Mouse (Mus musculus): ENCODE data around the gene Cog2. TPM values are rescaled to one million over a fixed set of nuclear protein-coding genes. Genes with fewer than 3 reads are reported as not detected.

Cog2 gene
- total and polyA plus RNA-seq, 3 experiments, result 11.5 to 28.4 (median 25.9) TPM

DNA sequence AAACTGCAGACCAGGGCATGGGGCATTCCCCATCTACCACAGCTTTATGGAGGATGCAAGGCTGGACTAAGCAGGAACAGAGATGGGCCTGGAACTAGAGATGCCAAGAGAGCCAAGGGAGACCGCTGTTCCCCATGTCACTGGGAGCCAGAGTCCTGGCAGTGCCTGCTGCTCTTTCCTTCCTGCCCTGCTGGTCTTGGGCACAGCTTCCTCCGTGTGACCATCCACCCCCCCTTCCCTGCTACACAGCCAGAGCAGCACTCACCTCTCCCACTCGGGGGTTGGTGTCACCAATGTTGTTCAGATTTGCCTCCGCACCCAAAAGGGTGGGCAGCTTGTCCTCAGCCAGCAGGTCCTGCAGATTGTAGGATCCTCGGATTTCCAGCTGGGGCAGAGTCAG is 36.9 kb downstream of the Cog2 start:
- WGBS, result 41% methylated on average over 5 of the region's 5 CpGs
- Histone ChIP-seq H3K27me3 (ENCODE audit: control insufficient read depth, insufficient read depth, low read length) (no peaks in the 10 kb centered on the region), H3K27ac (no peak overlapping the region), H3K79me2 (replicated peaks; ENCODE audit: control insufficient read depth, insufficient read depth, low read length) (no peaks in the 10 kb centered on the region), H3K9ac (ENCODE audit: low read depth, low read length) (no peak overlapping the region), H3K36me3 (ENCODE audit: control insufficient read depth, insufficient read depth, low read length) (no peaks in the 10 kb centered on the region), H3K4me3 (no peak overlapping the region), H3K4me1 (ENCODE audit: control insufficient read depth, insufficient read depth, low read length) (no peaks in the 10 kb centered on the region)
- no peak for TF ChIP-seq CTCF (IDR thresholded peaks at IDR 0.05)
- no peak for TF ChIP-seq EP300 (IDR thresholded peaks at IDR 0.05; ENCODE audit: insufficient read depth, low read depth, low read length)
- no peak for TF ChIP-seq POLR2A (IDR thresholded peaks at IDR 0.05; ENCODE audit: insufficient read depth, low read depth, low read length)
- DNase-seq, result no peak
- intact Hi-C loops (cut with DNase I), result no loop called here

DNA sequence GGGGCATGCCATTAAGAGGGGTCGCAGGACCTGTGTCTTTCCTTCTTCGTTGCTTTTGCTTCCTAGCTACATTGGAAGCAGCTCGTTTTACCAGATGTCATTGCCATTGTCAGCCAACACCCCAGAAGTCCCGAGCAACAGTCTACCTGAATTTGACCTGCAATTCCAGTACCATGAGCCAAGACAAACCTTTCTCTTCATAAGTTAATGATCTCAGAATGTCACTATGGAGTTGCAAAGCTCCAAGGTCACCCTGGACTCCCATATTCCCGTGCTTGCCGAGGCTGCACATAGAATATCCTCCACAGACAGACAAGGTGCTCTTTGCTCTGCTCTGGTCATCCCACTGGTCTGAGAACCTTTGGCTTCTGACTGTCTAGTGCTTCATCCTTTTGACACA is 46.6 kb downstream of the Cog2 start:
- H3K4me3 ChIP-seq, result no peak overlapping the region
- WGBS, result 76% methylated on average over 6 of the region's 6 CpGs
- intact Hi-C loops (cut with DNase I), result no loop called here
- H3K4me1 ChIP-seq (ENCODE audit: control insufficient read depth, insufficient read depth, low read length), result peaks cover 6% of the 10 kb centered on the region; the same call in 1 of the 2 replicates
- H3K79me2 ChIP-seq (replicated peaks; ENCODE audit: control insufficient read depth, insufficient read depth, low read length), result no peaks in the 10 kb centered on the region
- H3K9ac ChIP-seq (ENCODE audit: low read depth, low read length), result no peak overlapping the region
- H3K27ac ChIP-seq, result no peak overlapping the region
- no peak for DNase-seq
- TF ChIP-seq CTCF (IDR thresholded peaks at IDR 0.05) (no peak), POLR2A (IDR thresholded peaks at IDR 0.05; ENCODE audit: insufficient read depth, low read depth, low read length) (no peak), EP300 (IDR thresholded peaks at IDR 0.05; ENCODE audit: insufficient read depth, low read depth, low read length) (no peak)
- no peaks in the 10 kb centered on the region for H3K36me3 ChIP-seq (ENCODE audit: control insufficient read depth, insufficient read depth, low read length)
- no peaks in the 10 kb centered on the region for H3K27me3 ChIP-seq (ENCODE audit: control insufficient read depth, insufficient read depth, low read length)

- TF ChIP-seq CTCF (IDR thresholded peaks at IDR 0.05) (no peak), EP300 (IDR thresholded peaks at IDR 0.05; ENCODE audit: insufficient read depth, low read depth, low read length) (0 out of 2 replicates have a peak, but pooled peaks have one; percentile 16)
- Histone ChIP-seq H3K36me3 (ENCODE audit: control insufficient read depth, insufficient read depth, low read length) (no peaks in the 10 kb centered on the region), H3K27ac (no peak overlapping the region), H3K4me1 (ENCODE audit: control insufficient read depth, insufficient read depth, low read length) (peaks cover 6% of the 10 kb centered on the region; the same call in 1 of the 2 replicates), H3K79me2 (replicated peaks; ENCODE audit: control insufficient read depth, insufficient read depth, low read length) (no peaks in the 10 kb centered on the region), H3K9ac (ENCODE audit: low read depth, low read length) (no peak overlapping the region), H3K4me3 (no peak overlapping the region), H3K27me3 (ENCODE audit: control insufficient read depth, insufficient read depth, low read length) (no peaks in the 10 kb centered on the region)
- intact Hi-C loops (cut with DNase I), result no loop called here
- DNase-seq, result peak; percentile 42 to 56
- WGBS, result 45% methylated on average over 3 of the region's 3 CpGs
These were observed 47.0 kb downstream of the Cog2 start for GRCm38 (mm10) chr8:124567584-124567983.

- 46% methylated on average over 2 of the region's 2 CpGs for WGBS
- Histone ChIP-seq H3K4me1 (ENCODE audit: control insufficient read depth, insufficient read depth, low read length) (peaks cover 6% of the 10 kb centered on the region), H3K27ac (peak overlapping the region; percentile 64), H3K36me3 (ENCODE audit: control insufficient read depth, insufficient read depth, low read length) (no peaks in the 10 kb centered on the region), H3K27me3 (ENCODE audit: control insufficient read depth, insufficient read depth, low read length) (no peaks in the 10 kb centered on the region), H3K9ac (ENCODE audit: low read depth, low read length) (no peak overlapping the region), H3K79me2 (replicated peaks; ENCODE audit: control insufficient read depth, insufficient read depth, low read length) (no peaks in the 10 kb centered on the region), H3K4me3 (no peak overlapping the region)
- no peak for TF ChIP-seq POLR2A (IDR thresholded peaks at IDR 0.05; ENCODE audit: insufficient read depth, low read depth, low read length)
- no peak for TF ChIP-seq CTCF (IDR thresholded peaks at IDR 0.05)
- no peak for TF ChIP-seq EP300 (IDR thresholded peaks at IDR 0.05; ENCODE audit: insufficient read depth, low read depth, low read length)
- intact Hi-C loops (cut with DNase I), result no loop called here
- no peak for DNase-seq
These were observed 48.5 kb downstream of the Cog2 start for GRCm38 (mm10) chr8:124569100-124569499.

- Histone ChIP-seq H3K9ac (ENCODE audit: low read depth, low read length) (no peak within 1 kb of the TSS), H3K27ac (peak within 1 kb of the TSS; percentile 64), H3K4me3 (no peak within 1 kb of the TSS), H3K4me1 (ENCODE audit: control insufficient read depth, insufficient read depth, low read length) (peaks cover 6% of the 10 kb centered on the region), H3K79me2 (replicated peaks; ENCODE audit: control insufficient read depth, insufficient read depth, low read length) (no peaks in the 10 kb centered on the region), H3K36me3 (ENCODE audit: control insufficient read depth, insufficient read depth, low read length) (no peaks in the 10 kb centered on the region), H3K27me3 (ENCODE audit: control insufficient read depth, insufficient read depth, low read length) (no peaks in the 10 kb centered on the region)
- DNase-seq, result peak; percentile 68 to 79
- 0 out of 2 replicates have a peak, but pooled peaks have one; percentile 18 for TF ChIP-seq CTCF (IDR thresholded peaks at IDR 0.05)
- TF ChIP-seq EP300 (IDR thresholded peaks at IDR 0.05; ENCODE audit: insufficient read depth, low read depth, low read length), result no peak
- TF ChIP-seq POLR2A (IDR thresholded peaks at IDR 0.05; ENCODE audit: insufficient read depth, low read depth, low read length), result no peak; the same call in 1 of the 2 replicates
- WGBS, result 45% methylated on average over 2 of the region's 2 CpGs
- intact Hi-C loops (cut with DNase I), result no loop called here
These were observed 49.0 kb downstream of the Cog2 start, which contains the start of gene Agt for GRCm38 (mm10) chr8:124569593-124569992. Gene Agt, minus strand, starts transcription at chr8:124569706.

DNA sequence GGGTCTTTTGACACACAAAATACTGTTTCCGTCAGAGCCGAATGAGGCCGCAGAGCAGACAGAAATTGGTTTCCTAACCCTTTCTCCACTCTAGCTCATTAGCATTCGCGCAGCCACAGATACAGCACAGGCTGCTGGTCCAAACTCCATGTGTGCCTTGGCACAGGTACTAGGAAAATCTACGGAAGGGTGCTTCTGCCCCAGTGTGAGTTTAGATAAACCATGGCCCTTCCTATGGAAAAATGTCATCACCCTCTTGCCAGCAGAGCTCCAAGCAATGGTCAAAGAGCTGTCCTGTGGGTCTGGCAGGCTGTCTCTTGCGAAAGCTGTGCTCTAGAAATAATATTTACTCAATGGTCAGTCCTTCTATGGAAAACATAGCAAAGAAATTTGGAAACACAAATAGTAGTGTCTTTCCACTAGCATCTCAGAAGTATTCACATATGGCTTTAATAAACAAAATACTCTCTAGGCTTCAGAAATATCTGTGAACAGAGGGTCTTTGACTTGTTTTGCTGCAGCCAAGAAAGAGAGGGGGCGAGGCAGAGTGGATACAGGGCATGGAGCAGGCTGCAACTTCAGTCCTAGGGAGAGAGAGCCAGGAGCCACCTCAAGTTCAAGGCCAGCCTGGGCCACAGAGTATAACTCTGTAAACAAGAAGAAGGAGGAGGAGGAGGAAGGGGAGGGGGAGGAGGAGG is 51.3 kb downstream of the Cog2 start:
- peak in 1 of 2 experiments; percentile 17 for DNase-seq
- intact Hi-C loops (cut with DNase I), result loop anchor here (5.0 kb wide), 1 partner anchor 175 kb away; no protein-coding TSS in a partner anchor

More for the DNA sequence above, 51.3 kb downstream of the Cog2 start:
- Histone ChIP-seq H3K27me3 (ENCODE audit: control insufficient read depth, insufficient read depth, low read length) (no peaks in the 10 kb centered on the region), H3K4me3 (no peak overlapping the region), H3K27ac (no peak overlapping the region), H3K79me2 (replicated peaks; ENCODE audit: control insufficient read depth, insufficient read depth, low read length) (no peaks in the 10 kb centered on the region), H3K4me1 (ENCODE audit: control insufficient read depth, insufficient read depth, low read length) (peaks cover 6% of the 10 kb centered on the region), H3K36me3 (ENCODE audit: control insufficient read depth, insufficient read depth, low read length) (no peaks in the 10 kb centered on the region), H3K9ac (ENCODE audit: low read depth, low read length) (no peak overlapping the region)
- 50% methylated on average over 8 of the region's 8 CpGs for WGBS
- TF ChIP-seq EP300 (IDR thresholded peaks at IDR 0.05; ENCODE audit: insufficient read depth, low read depth, low read length), result no peak
- TF ChIP-seq POLR2A (IDR thresholded peaks at IDR 0.05; ENCODE audit: insufficient read depth, low read depth, low read length), result no peak
- no peak for TF ChIP-seq CTCF (IDR thresholded peaks at IDR 0.05)

Data from heart, adult 2 months (tissue).